Mouse (Mus musculus) kidney, adult 18-20 months (tissue): Measurements from ENCODE around the gene Atp6v0a4.

ENCODE experiments used
- DNase-seq: peaks from one replicate; pipeline ENCODE4 v3.0.0; 2021

Gene Atp6v0a4

GRCm38 (mm10) chr6:38124207-38124835 is at the start of gene Atp6v0a4:
Gene Atp6v0a4, minus strand, starts transcription at chr6:38124586.
- DNase-seq: peak; percentile 83

GRCm38 (mm10) chr6:38165385-38165784 is 41.0 kb upstream of the Atp6v0a4 start:
- DNase-seq: no peak

- no peak for DNase-seq
Observed at GRCm38 (mm10) chr6:38164705-38165104, 40.3 kb upstream of the Atp6v0a4 start.

- DNase-seq: no peak
Observed at GRCm38 (mm10) chr6:38162825-38163504, 38.6 kb upstream of the Atp6v0a4 start.

GRCm38 (mm10) chr6:38160556-38160955 is 36.2 kb upstream of the Atp6v0a4 start:
- no peak for DNase-seq

GRCm38 (mm10) chr6:38160102-38160501 is 35.7 kb upstream of the Atp6v0a4 start:
- peak; percentile 88 for DNase-seq

GRCm38 (mm10) chr6:38159576-38159975 is 35.2 kb upstream of the Atp6v0a4 start:
- no peak for DNase-seq

- no peak for DNase-seq
Observed at GRCm38 (mm10) chr6:38157925-38158324, 33.5 kb upstream of the Atp6v0a4 start.

GRCm38 (mm10) chr6:38156204-38156603 is 31.8 kb upstream of the Atp6v0a4 start:
- no peak for DNase-seq

GRCm38 (mm10) chr6:38152305-38152704 is 27.9 kb upstream of the Atp6v0a4 start:
- no peak for DNase-seq

GRCm38 (mm10) chr6:38149483-38149882 is 25.1 kb upstream of the Atp6v0a4 start:
- no peak for DNase-seq

GRCm38 (mm10) chr6:38148626-38149025 is 24.2 kb upstream of the Atp6v0a4 start:
- no peak for DNase-seq

- DNase-seq: peak; percentile 63
Observed at GRCm38 (mm10) chr6:38147301-38147700, 22.9 kb upstream of the Atp6v0a4 start.

GRCm38 (mm10) chr6:38145463-38146065 is 21.2 kb upstream of the Atp6v0a4 start:
- DNase-seq: peak; percentile 41

GRCm38 (mm10) chr6:38144161-38144998 is 20.0 kb upstream of the Atp6v0a4 start:
- peak; percentile 82 for DNase-seq

GRCm38 (mm10) chr6:38140402-38140801 is 16.0 kb upstream of the Atp6v0a4 start:
- DNase-seq: no peak

- DNase-seq: no peak
Observed at GRCm38 (mm10) chr6:38139086-38139485, 14.7 kb upstream of the Atp6v0a4 start.

GRCm38 (mm10) chr6:38134806-38135559 is 10.6 kb upstream of the Atp6v0a4 start:
- DNase-seq: no peak

- DNase-seq: peak; percentile 67
Observed at GRCm38 (mm10) chr6:38131801-38132231, 7.4 kb upstream of the Atp6v0a4 start.

- DNase-seq: no peak
Observed at GRCm38 (mm10) chr6:38129883-38130282, 5.5 kb upstream of the Atp6v0a4 start.

- no peak for DNase-seq
Observed at GRCm38 (mm10) chr6:38128115-38128514, 3.7 kb upstream of the Atp6v0a4 start.

GRCm38 (mm10) chr6:38125462-38125861 is 1.1 kb upstream of the Atp6v0a4 start:
- DNase-seq: no peak
